Mouse (Mus musculus): ENCODE results near the gene Disp3.

- TF ChIP-seq CTCF (conservative IDR thresholded peaks at IDR 0.05; ENCODE audit: insufficient read depth, insufficient read length, low read depth, low read length) (no peak), POLR2A (IDR thresholded peaks at IDR 0.05; ENCODE audit: low read depth, low read length) (no peak)
Measured at GRCm38 (mm10) chr4:148233061-148233460, 54.7 kb downstream of the Disp3 start.
